Mouse (Mus musculus) monocyte, adult 5-6 weeks (primary cell): ENCODE results near the gene Rpusd3. TPM values are rescaled to one million over a fixed set of nuclear protein-coding genes. Genes with fewer than 3 reads are reported as not detected.

Experiments
- total RNA-seq: library from RNA; stranded (forward); fragments of 200-1000, 200-491, 200-594 nt; gene quantifications from 3 replicates; pipeline ENCODE4 v1.2.3, GENCODE M21; 2017

Gene Rpusd3
- total RNA-seq, 1 experiment from 2014 or later, result 6.9 TPM

Other genes starting within 250 kb of the Rpusd3 start
- gene Lhfpl4, start 224.0 kb downstream of the Rpusd3 start, total RNA-seq, result not detected in 3 replicates
- 40.8 to 50.3 TPM (median 42.0 TPM) in 3 replicates for gene Mtmr14, start 181.5 kb downstream of the Rpusd3 start, total RNA-seq
- gene Cpne9, start 137.0 kb downstream of the Rpusd3 start, total RNA-seq, result 0.19 to 0.75 TPM in 2 of 3 replicates, not detected in the other
- gene Brpf1, start 112.2 kb downstream of the Rpusd3 start, total RNA-seq, result 77.8 to 91.4 TPM (median 83.9 TPM) in 3 replicates
- gene Ogg1, start 92.4 kb downstream of the Rpusd3 start, total RNA-seq, result 6.4 to 12.2 TPM (median 9.2 TPM) in 3 replicates
- gene Camk1, start 75.4 kb downstream of the Rpusd3 start, total RNA-seq, result 27.9 to 116 TPM (median 103 TPM) in 3 replicates
- gene Tada3, start 41.5 kb downstream of the Rpusd3 start, total RNA-seq, result 7.9 to 22.4 TPM (median 9.8 TPM) in 3 replicates
- 296 to 345 TPM (median 318 TPM) in 3 replicates for gene Arpc4, start 41.2 kb downstream of the Rpusd3 start, total RNA-seq
- 12.9 to 26.5 TPM (median 15.3 TPM) in 3 replicates for gene Ttll3, start 30.1 kb downstream of the Rpusd3 start, total RNA-seq
- gene Cidec, start 16.4 kb upstream of the Rpusd3 start, total RNA-seq, result not detected in 3 replicates
- 6.8 to 22.3 TPM (median 21.0 TPM) in 3 replicates for gene Jagn1, start 23.2 kb upstream of the Rpusd3 start, total RNA-seq
- not detected in 3 replicates for gene Il17re, start 39.1 kb upstream of the Rpusd3 start, total RNA-seq
- gene Il17rc, start 52.1 kb upstream of the Rpusd3 start, total RNA-seq, result not detected in 3 replicates
- 0.85 to 6.1 TPM (median 3.4 TPM) in 3 replicates for gene Creld1, start 64.0 kb upstream of the Rpusd3 start, total RNA-seq
- not detected in 3 replicates for gene Prrt3, start 82.6 kb upstream of the Rpusd3 start, total RNA-seq
- 37.2 to 57.0 TPM (median 50.1 TPM) in 3 replicates for gene Emc3, start 112.3 kb upstream of the Rpusd3 start, total RNA-seq
- gene Fancd2, start 112.3 kb upstream of the Rpusd3 start, total RNA-seq, result 0.29 to 1.8 TPM (median 1.7 TPM) in 3 replicates
- not detected in 3 replicates for gene Fancd2os, start 181.4 kb upstream of the Rpusd3 start, total RNA-seq
- gene Brk1, start 185.4 kb upstream of the Rpusd3 start, total RNA-seq, result 111 to 131 TPM (median 120 TPM) in 3 replicates
- gene Vhl, start 204.6 kb upstream of the Rpusd3 start, total RNA-seq, result 17.1 to 24.7 TPM (median 21.6 TPM) in 3 replicates
- 99.6 to 134 TPM (median 117 TPM) in 3 replicates for gene Irak2, start 219.1 kb upstream of the Rpusd3 start, total RNA-seq